Mouse (Mus musculus) bone marrow macrophage, adult 2 months (primary cell): ENCODE data around the gene Ctnna3.

Experiments used
- CTCF ChIP-seq: IDR thresholded peaks from 2 replicates; pipeline ENCODE4 v1.5.1; 2012; ENCODE audit warnings: low read depth, mild to moderate bottlenecking, low read length, moderate library complexity
- POLR2A ChIP-seq: IDR thresholded peaks from 2 replicates; pipeline ENCODE4 v1.6.1; 2012; ENCODE audit warnings: mild to moderate bottlenecking, low read depth, low read length, borderline replicate concordance

GRCm38 (mm10) chr10:63927334-63927733 is 497.4 kb downstream of the Ctnna3 start, which contains the start of gene Gm10118:
- TF ChIP-seq POLR2A = no peak
- TF ChIP-seq CTCF = no peak
